Mouse (Mus musculus) liver, adult 2 months (tissue): ENCODE data around the gene Med22. TPM values are rescaled to one million over a fixed set of nuclear protein-coding genes. Genes with fewer than 3 reads are reported as not detected.

Experiments used
- DNase-seq: peaks from one replicate; pipeline ENCODE4 v3.0.0-alpha.2; 2011; ENCODE audit warnings: low read depth, low spot score; ENCODE audit errors: extremely low read depth
- H3K27ac ChIP-seq: fragments of 200-500 bp; replicated peaks from 2 replicates; pipeline ENCODE4 v1.5.1; 2012; ENCODE audit warnings: low read depth, mild to moderate bottlenecking, control low read depth, inconsistent platforms, low read length; ENCODE audit not compliant: insufficient read depth
- H3K27me3 ChIP-seq: fragments of 200-500 bp; 2 replicates; pipeline ENCODE4 v1.6.1; 2012; ENCODE audit warnings: mild to moderate bottlenecking, moderate library complexity, low read length, inconsistent platforms; ENCODE audit not compliant: control insufficient read depth, insufficient read depth
- H3K36me3 ChIP-seq: fragments of 200-500 bp; 2 replicates; pipeline ENCODE4 v1.6.1; 2012; ENCODE audit warnings: low read length, inconsistent platforms; ENCODE audit not compliant: control insufficient read depth, insufficient read depth
- H3K4me1 ChIP-seq: fragments of 200-500 bp; 2 replicates; pipeline ENCODE4 v1.6.1; 2011; ENCODE audit warnings: low read length; ENCODE audit not compliant: control insufficient read depth, insufficient read depth
- H3K4me3 ChIP-seq: fragments of 200-500 bp; 2 replicates; pipeline ENCODE4 v1.5.1; 2011; ENCODE audit warnings: low read depth, mild to moderate bottlenecking, control low read depth, low read length, moderate library complexity; ENCODE audit not compliant: insufficient read depth
- H3K79me2 ChIP-seq: fragments of 200-500 bp; 2 replicates; pipeline ENCODE4 v1.6.1; 2012; ENCODE audit warnings: inconsistent platforms, mild to moderate bottlenecking, low read length, moderate library complexity; ENCODE audit not compliant: control insufficient read depth, insufficient read depth
- H3K9ac ChIP-seq: fragments of 200-500 bp; 2 replicates; pipeline ENCODE4 v1.6.1; 2012; ENCODE audit warnings: low read depth, mild to moderate bottlenecking, control low read depth, inconsistent platforms, low read length
- CTCF ChIP-seq: fragments of 200-500 bp; IDR thresholded peaks from 2 replicates; pipeline ENCODE4 v1.5.1; 2011; ENCODE audit warnings: low read depth, low read length, control low read depth
- POLR2A ChIP-seq: fragments of 200-500 bp; IDR thresholded peaks from 2 replicates; pipeline ENCODE4 v1.6.1; 2011; ENCODE audit warnings: low read length, control low read depth; ENCODE audit not compliant: insufficient read depth; ENCODE audit errors: extremely low read depth
- WGBS: fragments of 180-500 bp; shearing (Covaris S2); methylation state at CpG from one replicate; pipeline ENCODE4 v1.1.7; 2018; 5-methylcytosine and 5-hydroxymethylcytosine counted together
- polyA plus RNA-seq: library from polyadenylated mRNA; depleted of rRNA; stranded (reverse); fragments of >200 nt; gene quantifications from 2 replicates; pipeline ENCODE4 v1.2.3, GENCODE M21; 2012
- total RNA-seq: library from RNA; depleted of rRNA; stranded (reverse); fragments of >200 nt; gene quantifications from 2 replicates; pipeline ENCODE4 v1.2.3, GENCODE M21; 2014

Gene Med22
- total and polyA plus RNA-seq, 2 experiments = 12.9 to 26.4 TPM

- peaks cover 5% of the 10 kb centered on the region; the same call in 1 of the 2 replicates for H3K4me1 ChIP-seq
- no peaks in the 10 kb centered on the region for H3K79me2 ChIP-seq
- H3K27ac ChIP-seq = no peak overlapping the region
- DNase-seq = no peak
- peaks cover 22% of the 10 kb centered on the region for H3K36me3 ChIP-seq
- H3K9ac ChIP-seq = no peak overlapping the region
- H3K27me3 ChIP-seq = no peaks in the 10 kb centered on the region
- no peak overlapping the region for H3K4me3 ChIP-seq
- TF ChIP-seq POLR2A (no peak), CTCF (no peak)
- WGBS = 86% methylated on average over 4 of the region's 4 CpGs
Observed at GRCm38 (mm10) chr2:26952193-26952592, 41.7 kb upstream of the Med22 start.

- Histone ChIP-seq H3K9ac (no peak overlapping the region), H3K4me1 (no peaks in the 10 kb centered on the region), H3K27me3 (no peaks in the 10 kb centered on the region), H3K79me2 (no peaks in the 10 kb centered on the region), H3K4me3 (no peak overlapping the region), H3K27ac (no peak overlapping the region), H3K36me3 (peaks cover 22% of the 10 kb centered on the region)
- no peak for DNase-seq
- WGBS = 90% methylated on average over 8 of the region's 8 CpGs
- TF ChIP-seq POLR2A (no peak), CTCF (no peak)
Observed at GRCm38 (mm10) chr2:26951346-26951905, 40.9 kb upstream of the Med22 start.

GRCm38 (mm10) chr2:26950411-26950810 lies 39.9 kb upstream of the Med22 start:
- DNase-seq = no peak
- H3K4me3 ChIP-seq = no peak overlapping the region
- no peaks in the 10 kb centered on the region for H3K27me3 ChIP-seq
- H3K27ac ChIP-seq = no peak overlapping the region
- no peak overlapping the region for H3K9ac ChIP-seq
- peaks cover 14% of the 10 kb centered on the region for H3K36me3 ChIP-seq
- no peaks in the 10 kb centered on the region for H3K79me2 ChIP-seq
- H3K4me1 ChIP-seq = no peaks in the 10 kb centered on the region
- TF ChIP-seq POLR2A (no peak), CTCF (no peak)
- WGBS = 91% methylated on average over 2 of the region's 2 CpGs

DNA sequence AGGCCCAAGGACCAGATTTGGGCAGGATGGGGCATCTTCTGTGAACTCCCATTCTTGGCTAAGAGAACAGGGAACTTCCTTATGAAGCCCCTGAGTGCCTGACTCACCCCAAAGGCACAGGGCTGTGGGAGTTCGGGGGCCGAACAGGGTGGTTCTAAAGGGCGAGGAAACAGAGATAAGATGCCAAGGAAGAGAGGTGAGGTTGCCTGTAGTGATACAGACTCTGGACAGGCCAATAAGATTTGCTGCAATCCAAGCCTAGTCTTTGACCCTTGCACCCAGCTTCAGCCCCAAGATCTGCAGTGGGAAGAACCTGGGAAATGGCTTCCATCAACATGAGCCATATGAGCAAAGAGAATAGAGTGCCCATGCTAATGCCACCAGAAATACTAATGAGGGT lies 32.8 kb upstream of the Med22 start:
- H3K79me2 ChIP-seq = no peaks in the 10 kb centered on the region
- TF ChIP-seq CTCF = no peak
- TF ChIP-seq POLR2A = no peak
- no peak overlapping the region for H3K4me3 ChIP-seq
- H3K27me3 ChIP-seq = no peaks in the 10 kb centered on the region
- WGBS = 83% methylated on average over 3 of the region's 3 CpGs
- H3K4me1 ChIP-seq = no peaks in the 10 kb centered on the region
- DNase-seq = no peak
- H3K27ac ChIP-seq = no peak overlapping the region
- H3K9ac ChIP-seq = no peak overlapping the region
- no peaks in the 10 kb centered on the region for H3K36me3 ChIP-seq

DNA sequence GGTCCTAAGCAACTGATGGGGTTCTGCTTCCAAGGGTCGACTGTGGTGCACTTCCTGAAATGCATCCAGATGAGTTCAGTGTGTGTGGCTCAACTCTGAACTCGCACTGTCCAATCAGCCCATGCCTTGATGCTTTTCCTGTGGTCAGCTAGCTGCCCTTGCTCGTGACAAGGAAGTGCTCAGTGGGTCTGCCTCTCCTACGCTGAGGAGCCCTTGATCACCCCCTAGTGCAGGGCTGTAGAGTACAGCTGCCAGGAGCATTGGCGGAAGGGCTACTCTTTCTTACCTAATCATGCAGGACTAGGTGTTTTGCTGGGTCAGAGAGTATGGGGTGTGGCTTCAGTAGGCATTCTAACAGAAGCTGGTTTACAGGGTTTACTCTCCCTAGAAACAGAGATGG lies 31.1 kb upstream of the Med22 start:
- Histone ChIP-seq H3K9ac (no peak overlapping the region), H3K4me1 (no peaks in the 10 kb centered on the region), H3K79me2 (no peaks in the 10 kb centered on the region), H3K27me3 (no peaks in the 10 kb centered on the region), H3K4me3 (no peak overlapping the region), H3K27ac (no peak overlapping the region), H3K36me3 (no peaks in the 10 kb centered on the region)
- WGBS = 35% methylated on average over 5 of the region's 5 CpGs
- TF ChIP-seq POLR2A (no peak), CTCF (peak; percentile 54)
- DNase-seq = no peak

GRCm38 (mm10) chr2:26936425-26936824 lies 25.9 kb upstream of the Med22 start:
- 66% methylated on average over 1 of the region's 1 CpGs for WGBS
- TF ChIP-seq CTCF (no peak), POLR2A (no peak)
- Histone ChIP-seq H3K9ac (no peak overlapping the region), H3K27ac (no peak overlapping the region), H3K27me3 (no peaks in the 10 kb centered on the region), H3K4me1 (peaks cover 6% of the 10 kb centered on the region), H3K36me3 (no peaks in the 10 kb centered on the region), H3K79me2 (peaks cover 14% of the 10 kb centered on the region; the same call in 1 of the 2 replicates), H3K4me3 (no peak overlapping the region)
- DNase-seq = no peak
